Mouse (Mus musculus) forebrain, postnatal 0 days (tissue): ENCODE measurements at regions not wholly inside any gene's neighbourhood (a gene's known extent, or its start where the extent isn't known, plus 50 kb on each side); places are given as distances from the start of the nearest gene placed in this dataset.

Source experiments
- ATAC-seq: fragments of 200-750 bp; cut with Nextera tagmentation; 2 replicates; pipeline ENCODE4 v1.8.0; 2017; ENCODE audit warnings: mild to moderate bottlenecking, moderate library complexity
- DNase-seq: peaks from one replicate; pipeline ENCODE4 v3.0.0-alpha.2; 2015
- H3K27ac ChIP-seq: fragments of 300-500 bp; sonication (generic); 2 replicates; pipeline ENCODE4 v1.5.1; 2014; ENCODE audit warnings: low read depth, mild to moderate bottlenecking, antibody characterized with exemption, low read length, moderate library complexity, mixed read lengths
- H3K27me3 ChIP-seq: fragments of 300-500 bp; sonication (generic); 2 replicates; pipeline ENCODE4 v1.6.1; 2014; ENCODE audit warnings: mild to moderate bottlenecking, low read length, mixed read lengths; ENCODE audit not compliant: insufficient read depth
- H3K36me3 ChIP-seq: fragments of 300-500 bp; sonication (generic); 2 replicates; pipeline ENCODE4 v1.6.1; 2014; ENCODE audit warnings: mild to moderate bottlenecking, moderate library complexity; ENCODE audit not compliant: insufficient read depth
- H3K4me1 ChIP-seq: fragments of 300-500 bp; sonication (generic); 2 replicates; pipeline ENCODE4 v1.6.1; 2014; ENCODE audit warnings: antibody characterized with exemption; ENCODE audit not compliant: insufficient read depth
- H3K4me2 ChIP-seq: fragments of 300-500 bp; sonication (generic); 2 replicates; pipeline ENCODE4 v1.6.1; 2014; ENCODE audit warnings: low read depth, mild to moderate bottlenecking, moderate library complexity
- H3K4me3 ChIP-seq: fragments of 300-500 bp; sonication (generic); 2 replicates; pipeline ENCODE4 v1.5.1; 2014; ENCODE audit warnings: low read depth, low read length, mixed read lengths
- H3K9ac ChIP-seq: fragments of 300-500 bp; sonication (generic); 2 replicates; pipeline ENCODE4 v1.6.1; 2014; ENCODE audit warnings: mild to moderate bottlenecking
- H3K9me3 ChIP-seq: fragments of 300-500 bp; sonication (generic); 2 replicates; pipeline ENCODE4 v1.6.1; 2016; ENCODE audit warnings: low read length
- CTCF ChIP-seq: sonication (generic); IDR thresholded peaks from 2 replicates; pipeline ENCODE4 v1.5.1; 2016; ENCODE audit warnings: antibody characterized with exemption, control low read depth, low read depth
- WGBS: fragments of 180-500 bp; shearing (Covaris S2); extraction: QIAGEN DNeasy Blood & Tissue Kit; methylation state at CpG from one replicate; pipeline ENCODE4 v1.1.7; 2014; 5-methylcytosine and 5-hydroxymethylcytosine counted together

DNA sequence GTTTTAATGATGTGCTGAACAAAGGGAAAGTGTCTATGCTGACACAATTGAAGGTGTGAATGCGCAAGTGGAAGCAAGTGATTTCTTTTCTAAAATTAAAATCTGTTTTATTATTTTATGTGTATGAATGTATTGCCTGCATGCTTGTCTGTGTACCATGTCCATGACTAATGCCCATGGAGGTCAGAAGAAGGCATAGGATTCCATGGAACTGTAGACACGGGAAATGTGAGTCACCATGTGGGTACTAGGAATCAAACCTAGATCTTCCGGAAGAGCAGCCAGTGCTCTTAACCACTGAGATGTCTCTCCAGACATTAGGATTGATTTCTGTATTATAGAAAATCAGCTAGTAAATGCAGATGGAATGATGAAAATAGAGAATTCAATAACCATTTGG, 134.9 kb upstream of the Pgrmc2 start:
- Histone ChIP-seq H3K27ac (no peak overlapping the region), H3K4me1 (no peaks in the 10 kb centered on the region), H3K9ac (no peak overlapping the region), H3K27me3 (no peaks in the 10 kb centered on the region), H3K36me3 (no peaks in the 10 kb centered on the region), H3K4me2 (no peak overlapping the region), H3K9me3 (no peaks in the 10 kb centered on the region), H3K4me3 (no peak overlapping the region)
- WGBS = 95% methylated on average over 3 of the region's 3 CpGs
- TF ChIP-seq CTCF = no peak
- ATAC-seq (no peak), DNase-seq (no peak)

DNA sequence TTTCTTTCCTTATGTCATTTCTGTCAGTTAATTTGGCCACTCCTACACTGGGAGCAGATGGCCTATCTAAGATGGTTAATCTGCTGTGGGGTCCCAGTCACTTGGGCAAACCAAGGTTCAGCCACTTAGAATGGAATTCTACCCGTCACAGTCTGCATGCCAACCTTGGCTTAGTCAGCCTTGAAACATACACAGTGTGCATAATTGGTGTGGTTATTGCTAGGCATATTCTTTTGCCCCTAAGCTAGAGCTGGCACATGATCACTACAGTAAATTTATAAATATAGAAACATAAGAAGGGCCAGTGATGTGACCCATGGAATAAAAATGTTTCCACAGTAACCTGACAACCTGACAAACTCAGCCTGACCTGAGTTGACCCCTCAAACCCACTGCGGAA, 130.7 kb upstream of the Pgrmc2 start:
- no peak overlapping the region for H3K27ac ChIP-seq
- 77% methylated on average over 2 of the region's 2 CpGs for WGBS
- DNase-seq = no peak

GRCm38 (mm10) chr3:41210333-41210732, 127.5 kb upstream of the Pgrmc2 start:
- Histone ChIP-seq H3K36me3 (no peaks in the 10 kb centered on the region), H3K4me2 (no peak overlapping the region), H3K4me3 (no peak overlapping the region), H3K9me3 (no peaks in the 10 kb centered on the region), H3K9ac (no peak overlapping the region), H3K27ac (no peak overlapping the region), H3K4me1 (no peaks in the 10 kb centered on the region), H3K27me3 (no peaks in the 10 kb centered on the region)
- WGBS = 27% methylated on average over 7 of the region's 7 CpGs
- ATAC-seq (peak; percentile 84), DNase-seq (no peak)
- no peak for TF ChIP-seq CTCF

More for the DNA sequence above, 130.7 kb upstream of the Pgrmc2 start:
- no peaks in the 10 kb centered on the region for H3K4me1 ChIP-seq
- no peak for ATAC-seq
- H3K27me3 ChIP-seq = no peaks in the 10 kb centered on the region
- no peak overlapping the region for H3K9ac ChIP-seq
- TF ChIP-seq CTCF = no peak
- no peak overlapping the region for H3K4me3 ChIP-seq
- no peaks in the 10 kb centered on the region for H3K9me3 ChIP-seq
- H3K4me2 ChIP-seq = no peak overlapping the region
- H3K36me3 ChIP-seq = no peaks in the 10 kb centered on the region

- Histone ChIP-seq H3K36me3 (no peaks in the 10 kb centered on the region), H3K4me2 (no peak overlapping the region), H3K4me3 (no peak overlapping the region), H3K27ac (no peak overlapping the region), H3K27me3 (no peaks in the 10 kb centered on the region), H3K4me1 (0 out of 2 replicates have a peak, but pooled peaks cover 9% of the 10 kb centered on the region), H3K9ac (no peak overlapping the region), H3K9me3 (no peaks in the 10 kb centered on the region)
- WGBS = 78% methylated on average over 13 of the region's 13 CpGs
- no peak for ATAC-seq
- DNase-seq = no peak
- TF ChIP-seq CTCF = no peak
Measured at GRCm38 (mm10) chr3:41202895-41203294, 120.0 kb upstream of the Pgrmc2 start.

DNA sequence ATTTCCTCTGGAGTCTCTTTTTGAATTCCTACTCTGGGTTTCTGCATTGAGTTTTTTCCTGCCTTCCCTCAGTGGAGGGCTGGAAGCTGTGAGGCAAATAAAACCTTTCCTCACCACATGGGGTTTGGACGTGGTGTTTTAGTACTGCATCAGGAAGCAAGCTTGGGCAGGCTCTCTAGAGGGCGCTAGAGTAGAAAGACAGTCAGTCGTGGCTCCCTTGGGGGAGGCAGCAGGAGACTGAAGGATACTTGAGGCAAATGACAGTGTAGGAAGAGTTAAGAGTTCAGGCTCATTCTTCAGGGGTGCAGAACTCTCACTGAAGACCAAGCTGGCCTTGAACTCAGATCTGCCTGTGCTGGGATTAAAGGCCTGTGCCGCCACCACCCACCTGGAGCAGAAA, 118.9 kb upstream of the Pgrmc2 start:
- no peak overlapping the region for H3K27ac ChIP-seq
- WGBS = 32% methylated on average over 4 of the region's 4 CpGs
- H3K9ac ChIP-seq = no peak overlapping the region
- H3K36me3 ChIP-seq = no peaks in the 10 kb centered on the region
- no peaks in the 10 kb centered on the region for H3K9me3 ChIP-seq
- DNase-seq (no peak), ATAC-seq (no peak)
- no peaks in the 10 kb centered on the region for H3K27me3 ChIP-seq
- no peak overlapping the region for H3K4me2 ChIP-seq
- 0 out of 2 replicates have a peak, but pooled peaks cover 9% of the 10 kb centered on the region for H3K4me1 ChIP-seq
- H3K4me3 ChIP-seq = no peak overlapping the region
- peak; percentile 34 for TF ChIP-seq CTCF

GRCm38 (mm10) chr3:41200026-41200425, 117.2 kb upstream of the Pgrmc2 start:
- ATAC-seq (no peak), DNase-seq (no peak)
- Histone ChIP-seq H3K9me3 (no peaks in the 10 kb centered on the region), H3K36me3 (no peaks in the 10 kb centered on the region), H3K27me3 (no peaks in the 10 kb centered on the region), H3K27ac (no peak overlapping the region), H3K4me2 (no peak overlapping the region), H3K9ac (no peak overlapping the region), H3K4me1 (0 out of 2 replicates have a peak, but pooled peaks cover 9% of the 10 kb centered on the region), H3K4me3 (no peak overlapping the region)
- WGBS = 87% methylated on average over 5 of the region's 5 CpGs
- TF ChIP-seq CTCF = no peak

GRCm38 (mm10) chr3:41198216-41198976, 115.5 kb upstream of the Pgrmc2 start:
- Histone ChIP-seq H3K4me2 (no peak overlapping the region; the same call in 1 of the 2 replicates), H3K9ac (no peak overlapping the region; the same call in 1 of the 2 replicates), H3K9me3 (no peaks in the 10 kb centered on the region), H3K4me1 (0 out of 2 replicates have a peak, but pooled peaks cover 9% of the 10 kb centered on the region), H3K27me3 (no peaks in the 10 kb centered on the region), H3K27ac (no peak overlapping the region), H3K36me3 (no peaks in the 10 kb centered on the region), H3K4me3 (no peak overlapping the region)
- peak; percentile 68 for DNase-seq
- 44% methylated on average over 15 of the region's 15 CpGs for WGBS
- ATAC-seq = peak; percentile 77
- TF ChIP-seq CTCF = no peak
